Mouse (Mus musculus): Measurements from ENCODE around the gene Fktn. TPM values are rescaled to one million over a fixed set of nuclear protein-coding genes. Genes with fewer than 3 reads are reported as not detected.
"Not testable (repeated sequence)": the region's sequence is repeated elsewhere in the genome, so short reads cannot be mapped to it uniquely, and the experiment has no call there.

Fktn gene
- polyA plus RNA-seq, 1 experiment from 2014 or later = 25.8 TPM

- ATAC-seq (ENCODE audit: low FRiP score); H3K4me2 ChIP-seq; H3K27ac ChIP-seq (replicated peaks); H3K27me3 ChIP-seq (replicated peaks); H3K9me3 ChIP-seq (replicated peaks); H3K4me1 ChIP-seq; H3K9ac ChIP-seq (replicated peaks); H3K4me3 ChIP-seq (replicated peaks): not testable (repeated sequence)
- WGBS = 93% methylated on average over 2 of the region's 2 CpGs
- peaks cover 40% of the 10 kb centered on the region for H3K36me3 ChIP-seq
These were observed 12.3 kb downstream of the Fktn start for GRCm38 (mm10) chr4:53726100-53726499.

GRCm38 (mm10) chr4:53728121-53728520, 14.3 kb downstream of the Fktn start:
- Histone ChIP-seq H3K36me3 (peaks cover 43% of the 10 kb centered on the region), H3K9me3 (replicated peaks) (no peaks in the 10 kb centered on the region), H3K4me2 (no peak overlapping the region), H3K27ac (replicated peaks) (no peak overlapping the region), H3K4me3 (replicated peaks) (no peak overlapping the region), H3K4me1 (no peaks in the 10 kb centered on the region), H3K9ac (replicated peaks) (no peak overlapping the region), H3K27me3 (replicated peaks) (no peaks in the 10 kb centered on the region)
- WGBS = 100% methylated on average over 1 of the region's 1 CpGs
- no peak for ATAC-seq (ENCODE audit: low FRiP score)

GRCm38 (mm10) chr4:53738956-53739616, 25.3 kb downstream of the Fktn start:
- Histone ChIP-seq H3K27me3 (replicated peaks) (no peaks in the 10 kb centered on the region), H3K4me2 (no peak overlapping the region), H3K4me3 (replicated peaks) (no peak overlapping the region), H3K27ac (replicated peaks) (no peak overlapping the region), H3K9ac (replicated peaks) (no peak overlapping the region), H3K9me3 (replicated peaks) (no peaks in the 10 kb centered on the region), H3K4me1 (no peaks in the 10 kb centered on the region), H3K36me3 (peaks cover 45% of the 10 kb centered on the region)
- 35% methylated on average over 6 of the region's 6 CpGs for WGBS
- peak; percentile 57; the same call in 1 of the 2 replicates for ATAC-seq (ENCODE audit: low FRiP score)

- H3K9ac ChIP-seq (replicated peaks) = no peak overlapping the region
- no peak for ATAC-seq (ENCODE audit: low FRiP score)
- H3K4me1 ChIP-seq = no peaks in the 10 kb centered on the region
- H3K4me3 ChIP-seq (replicated peaks) = no peak overlapping the region
- H3K36me3 ChIP-seq = peaks cover 14% of the 10 kb centered on the region
- no peaks in the 10 kb centered on the region for H3K27me3 ChIP-seq (replicated peaks)
- H3K27ac ChIP-seq (replicated peaks) = no peak overlapping the region
- no peaks in the 10 kb centered on the region for H3K9me3 ChIP-seq (replicated peaks)
- no peak overlapping the region for H3K4me2 ChIP-seq
These were observed 36.0 kb downstream of the Fktn start for GRCm38 (mm10) chr4:53749831-53750230.

- no peaks in the 10 kb centered on the region for H3K9me3 ChIP-seq (replicated peaks)
- no peak overlapping the region for H3K27ac ChIP-seq (replicated peaks)
- no peak overlapping the region for H3K4me2 ChIP-seq
- no peaks in the 10 kb centered on the region for H3K27me3 ChIP-seq (replicated peaks)
- peaks cover 21% of the 10 kb centered on the region for H3K36me3 ChIP-seq
- no peaks in the 10 kb centered on the region for H3K4me1 ChIP-seq
- ATAC-seq (ENCODE audit: low FRiP score) = no peak
- H3K4me3 ChIP-seq (replicated peaks) = no peak overlapping the region
- H3K9ac ChIP-seq (replicated peaks) = no peak overlapping the region
- WGBS = 88% methylated on average over 16 of the region's 16 CpGs
These were observed 36.8 kb downstream of the Fktn start for GRCm38 (mm10) chr4:53750391-53751120.

- no peak for ATAC-seq (ENCODE audit: low FRiP score)
- no peak overlapping the region for H3K27ac ChIP-seq (replicated peaks)
- H3K27me3 ChIP-seq (replicated peaks) = no peaks in the 10 kb centered on the region
- H3K4me1 ChIP-seq = no peaks in the 10 kb centered on the region
- H3K9ac ChIP-seq (replicated peaks) = no peak overlapping the region
- peaks cover 29% of the 10 kb centered on the region for H3K36me3 ChIP-seq
- H3K9me3 ChIP-seq (replicated peaks) = no peaks in the 10 kb centered on the region
- no peak overlapping the region for H3K4me3 ChIP-seq (replicated peaks)
- H3K4me2 ChIP-seq = no peak overlapping the region
These were observed 43.2 kb downstream of the Fktn start for GRCm38 (mm10) chr4:53757030-53757429.

- 96% methylated on average over 4 of the region's 4 CpGs for WGBS
- Histone ChIP-seq H3K4me2 (no peak overlapping the region), H3K4me3 (replicated peaks) (no peak overlapping the region), H3K9ac (replicated peaks) (no peak overlapping the region), H3K27me3 (replicated peaks) (no peaks in the 10 kb centered on the region), H3K27ac (replicated peaks) (no peak overlapping the region), H3K9me3 (replicated peaks) (no peaks in the 10 kb centered on the region), H3K36me3 (peaks cover 38% of the 10 kb centered on the region), H3K4me1 (no peaks in the 10 kb centered on the region)
- no peak for ATAC-seq (ENCODE audit: low FRiP score)
These were observed 45.0 kb downstream of the Fktn start for GRCm38 (mm10) chr4:53758764-53759163.

GRCm38 (mm10) chr4:53759678-53760077, 45.9 kb downstream of the Fktn start:
- Histone ChIP-seq H3K4me1 (no peaks in the 10 kb centered on the region), H3K36me3 (peaks cover 46% of the 10 kb centered on the region), H3K4me3 (replicated peaks) (no peak overlapping the region), H3K27ac (replicated peaks) (no peak overlapping the region), H3K4me2 (no peak overlapping the region), H3K27me3 (replicated peaks) (no peaks in the 10 kb centered on the region), H3K9me3 (replicated peaks) (no peaks in the 10 kb centered on the region), H3K9ac (replicated peaks) (no peak overlapping the region)
- ATAC-seq (ENCODE audit: low FRiP score) = no peak
- 98% methylated on average over 3 of the region's 3 CpGs for WGBS

- Histone ChIP-seq H3K4me1 (no peaks in the 10 kb centered on the region), H3K27me3 (replicated peaks) (no peaks in the 10 kb centered on the region), H3K27ac (replicated peaks) (no peak overlapping the region), H3K9me3 (replicated peaks) (no peaks in the 10 kb centered on the region), H3K4me2 (no peak overlapping the region), H3K36me3 (peaks cover 34% of the 10 kb centered on the region), H3K9ac (replicated peaks) (no peak overlapping the region), H3K4me3 (replicated peaks) (no peak overlapping the region)
- ATAC-seq (ENCODE audit: low FRiP score) = no peak
- 56% methylated on average over 3 of the region's 3 CpGs for WGBS
These were observed 48.7 kb downstream of the Fktn start for GRCm38 (mm10) chr4:53762501-53762900.

- no peak overlapping the region for H3K4me3 ChIP-seq (replicated peaks)
- no peaks in the 10 kb centered on the region for H3K9me3 ChIP-seq (replicated peaks)
- no peak overlapping the region for H3K27ac ChIP-seq (replicated peaks)
- no peak overlapping the region for H3K4me2 ChIP-seq
- 36% methylated on average over 6 of the region's 6 CpGs for WGBS
- H3K36me3 ChIP-seq = 0 out of 2 replicates have a peak, but pooled peaks cover 2% of the 10 kb centered on the region
- H3K4me1 ChIP-seq = no peaks in the 10 kb centered on the region
- no peak overlapping the region for H3K9ac ChIP-seq (replicated peaks)
- H3K27me3 ChIP-seq (replicated peaks) = no peaks in the 10 kb centered on the region
- no peak for ATAC-seq (ENCODE audit: low FRiP score)
These were observed 57.3 kb downstream of the Fktn start for GRCm38 (mm10) chr4:53770958-53771735.

GRCm38 (mm10) chr4:53772004-53772403, 58.2 kb downstream of the Fktn start:
- no peak overlapping the region for H3K27ac ChIP-seq (replicated peaks)
- no peak overlapping the region for H3K9ac ChIP-seq (replicated peaks)
- H3K27me3 ChIP-seq (replicated peaks) = no peaks in the 10 kb centered on the region
- WGBS = 73% methylated on average over 5 of the region's 5 CpGs
- H3K4me3 ChIP-seq (replicated peaks) = no peak overlapping the region
- no peak for ATAC-seq (ENCODE audit: low FRiP score)
- no peaks in the 10 kb centered on the region for H3K9me3 ChIP-seq (replicated peaks)
- 0 out of 2 replicates have a peak, but pooled peaks cover 2% of the 10 kb centered on the region for H3K36me3 ChIP-seq
- H3K4me2 ChIP-seq = no peak overlapping the region
- no peaks in the 10 kb centered on the region for H3K4me1 ChIP-seq

- no peak overlapping the region for H3K4me3 ChIP-seq (replicated peaks)
- H3K4me2 ChIP-seq = no peak overlapping the region
- no peak for ATAC-seq (ENCODE audit: low FRiP score)
- H3K27ac ChIP-seq (replicated peaks) = no peak overlapping the region
- H3K9ac ChIP-seq (replicated peaks) = no peak overlapping the region
- no peaks in the 10 kb centered on the region for H3K9me3 ChIP-seq (replicated peaks)
- peaks cover 1% of the 10 kb centered on the region for H3K4me1 ChIP-seq
- H3K27me3 ChIP-seq (replicated peaks) = peaks cover 2% of the 10 kb centered on the region; the same call in 1 of the 2 replicates
- WGBS = 61% methylated on average over 6 of the region's 6 CpGs
- no peaks in the 10 kb centered on the region for H3K36me3 ChIP-seq
These were observed 60.1 kb downstream of the Fktn start for GRCm38 (mm10) chr4:53773911-53774310.
